Mouse (Mus musculus) midbrain, embryonic 13.5 days (tissue): ENCODE results near the gene Ttf2. TPM values are rescaled to one million over a fixed set of nuclear protein-coding genes. Genes with fewer than 3 reads are reported as not detected.

Experiments used
- ATAC-seq: fragments of 200-750 bp; cut with Nextera tagmentation; 2 replicates; pipeline ENCODE4 v1.8.0; 2017; ENCODE audit warnings: mild to moderate bottlenecking, moderate TSS enrichment, moderate library complexity
- H3K27ac ChIP-seq: fragments of 300-500 bp; sonication (generic); 2 replicates; pipeline ENCODE4 v1.5.1; 2015; ENCODE audit warnings: inconsistent platforms, mild to moderate bottlenecking, moderate library complexity
- H3K27me3 ChIP-seq: fragments of 300-500 bp; sonication (generic); 2 replicates; pipeline ENCODE4 v1.6.1; 2015; ENCODE audit warnings: mild to moderate bottlenecking, inconsistent platforms
- H3K36me3 ChIP-seq: fragments of 300-500 bp; sonication (generic); 2 replicates; pipeline ENCODE4 v1.6.1; 2015; ENCODE audit warnings: mild to moderate bottlenecking, inconsistent platforms
- H3K4me1 ChIP-seq: fragments of 300-500 bp; sonication (generic); replicated peaks from 2 replicates; pipeline ENCODE4 v1.6.1; 2015; ENCODE audit warnings: inconsistent platforms
- H3K4me2 ChIP-seq: fragments of 300-500 bp; sonication (generic); replicated peaks from 2 replicates; pipeline ENCODE4 v1.6.1; 2015; ENCODE audit warnings: moderate library complexity, mild to moderate bottlenecking, inconsistent platforms
- H3K4me3 ChIP-seq: fragments of 300-500 bp; sonication (generic); replicated peaks from 2 replicates; pipeline ENCODE4 v1.5.1; 2015; ENCODE audit warnings: mild to moderate bottlenecking, inconsistent platforms
- H3K9ac ChIP-seq: fragments of 300-500 bp; sonication (generic); replicated peaks from 2 replicates; pipeline ENCODE4 v1.6.1; 2015; ENCODE audit warnings: mild to moderate bottlenecking, inconsistent platforms
- H3K9me3 ChIP-seq: fragments of 300-500 bp; sonication (generic); 2 replicates; pipeline ENCODE4 v1.6.1; 2016; ENCODE audit warnings: mild to moderate bottlenecking, inconsistent platforms
- WGBS: fragments of 180-500 bp; shearing (Covaris S2); methylation state at CpG from one replicate; pipeline ENCODE4 v1.1.7; 2015; 5-methylcytosine and 5-hydroxymethylcytosine counted together
- polyA plus RNA-seq: library from polyadenylated mRNA; unstranded; fragments of >200 nt; fragmentation: Nextera tagmentation; extraction: Ambion mirVana; gene quantifications from 2 replicates; pipeline ENCODE4 v1.2.1, GENCODE M21; 2015

Ttf2 gene
- polyA plus RNA-seq, 1 experiment from 2014 or later: 8.3 TPM

- Histone ChIP-seq H3K27ac (no peak overlapping the region), H3K9ac (no peak overlapping the region), H3K36me3 (peaks cover 52% of the 10 kb centered on the region), H3K27me3 (no peaks in the 10 kb centered on the region), H3K4me1 (no peaks in the 10 kb centered on the region), H3K4me3 (no peak overlapping the region), H3K4me2 (no peak overlapping the region), H3K9me3 (no peaks in the 10 kb centered on the region)
- no peak for ATAC-seq
- 94% methylated on average over 7 of the region's 7 CpGs for WGBS
Measured at GRCm38 (mm10) chr3:100961501-100961900, 8.0 kb downstream of the Ttf2 start.

- H3K27me3 ChIP-seq: no peaks in the 10 kb centered on the region
- 89% methylated on average over 5 of the region's 5 CpGs for WGBS
- H3K4me1 ChIP-seq: no peaks in the 10 kb centered on the region
- peaks cover 55% of the 10 kb centered on the region for H3K36me3 ChIP-seq
- H3K4me3 ChIP-seq: no peak overlapping the region
- H3K4me2 ChIP-seq: no peak overlapping the region
- no peak overlapping the region for H3K9ac ChIP-seq
- no peak overlapping the region for H3K27ac ChIP-seq
- no peaks in the 10 kb centered on the region for H3K9me3 ChIP-seq
- ATAC-seq: no peak
Measured at GRCm38 (mm10) chr3:100961007-100961406, 8.5 kb downstream of the Ttf2 start.

- Histone ChIP-seq H3K27ac (no peak overlapping the region), H3K9ac (no peak overlapping the region), H3K4me1 (no peaks in the 10 kb centered on the region), H3K9me3 (no peaks in the 10 kb centered on the region), H3K27me3 (no peaks in the 10 kb centered on the region), H3K36me3 (peaks cover 62% of the 10 kb centered on the region), H3K4me3 (no peak overlapping the region), H3K4me2 (no peak overlapping the region)
- no peak for ATAC-seq
Measured at GRCm38 (mm10) chr3:100954616-100955015, 14.8 kb downstream of the Ttf2 start.

- no peak for ATAC-seq
- no peaks in the 10 kb centered on the region for H3K4me1 ChIP-seq
- no peak overlapping the region for H3K9ac ChIP-seq
- H3K27me3 ChIP-seq: no peaks in the 10 kb centered on the region
- 95% methylated on average over 4 of the region's 4 CpGs for WGBS
- H3K4me2 ChIP-seq: no peak overlapping the region
- H3K4me3 ChIP-seq: no peak overlapping the region
- H3K36me3 ChIP-seq: peaks cover 57% of the 10 kb centered on the region
- H3K9me3 ChIP-seq: no peaks in the 10 kb centered on the region
- no peak overlapping the region for H3K27ac ChIP-seq
Measured at GRCm38 (mm10) chr3:100951531-100951930, 17.9 kb downstream of the Ttf2 start.

DNA sequence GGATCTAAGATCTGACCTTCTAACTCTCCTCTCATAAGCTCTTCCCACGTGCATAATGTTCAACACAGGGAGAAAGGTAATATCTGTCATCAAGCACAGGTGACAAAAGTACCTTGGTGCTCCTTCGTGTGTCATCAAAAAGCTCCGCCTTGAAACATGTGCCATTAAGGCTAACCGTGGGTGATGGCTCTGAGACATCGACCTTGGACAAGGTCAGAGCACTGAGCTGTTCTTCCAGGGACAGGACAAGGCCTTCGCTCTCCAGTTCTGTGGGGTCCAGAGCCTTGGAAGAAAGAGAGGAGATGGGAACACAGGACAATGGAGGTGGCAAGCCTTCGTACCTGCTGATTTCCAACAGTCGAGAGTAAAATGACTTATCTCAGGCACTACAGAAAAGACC, 22.2 kb downstream of the Ttf2 start:
- no peak overlapping the region for H3K27ac ChIP-seq
- no peak overlapping the region for H3K4me2 ChIP-seq
- H3K9me3 ChIP-seq: no peaks in the 10 kb centered on the region
- 94% methylated on average over 8 of the region's 8 CpGs for WGBS
- ATAC-seq: no peak
- no peak overlapping the region for H3K4me3 ChIP-seq
- H3K4me1 ChIP-seq: no peaks in the 10 kb centered on the region
- no peaks in the 10 kb centered on the region for H3K27me3 ChIP-seq
- H3K9ac ChIP-seq: no peak overlapping the region
- peaks cover 72% of the 10 kb centered on the region for H3K36me3 ChIP-seq

DNA sequence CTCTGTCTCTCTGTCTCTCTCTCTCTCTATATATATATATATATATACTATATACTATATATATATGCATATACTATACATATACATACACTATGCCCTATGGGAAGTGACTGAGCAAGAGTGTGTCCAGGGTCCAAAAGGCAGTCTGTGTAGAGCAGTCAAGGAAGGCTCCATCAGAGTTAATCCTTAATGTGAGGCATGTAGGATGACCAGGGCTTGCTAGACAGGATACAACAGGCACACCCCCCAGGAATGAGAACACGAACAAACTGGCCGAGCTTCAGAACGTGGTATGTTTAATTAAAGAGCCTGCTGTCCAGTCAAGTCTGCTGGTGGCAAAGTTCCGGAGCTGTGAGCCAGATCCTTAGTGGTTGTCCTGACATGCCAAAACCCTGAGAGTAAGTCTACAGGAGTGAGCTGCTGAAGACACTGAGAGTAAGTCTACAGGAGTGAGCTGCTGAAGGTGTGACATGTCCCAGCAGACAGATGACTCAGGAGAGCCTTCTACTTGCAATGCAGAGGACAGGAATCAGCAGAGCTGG, 28.9 kb downstream of the Ttf2 start:
- H3K4me2 ChIP-seq: no peak overlapping the region
- H3K36me3 ChIP-seq: peaks cover 74% of the 10 kb centered on the region
- no peak overlapping the region for H3K4me3 ChIP-seq
- WGBS: 91% methylated on average over 4 of the region's 4 CpGs
- no peaks in the 10 kb centered on the region for H3K27me3 ChIP-seq
- H3K9me3 ChIP-seq: no peaks in the 10 kb centered on the region
- H3K4me1 ChIP-seq: no peaks in the 10 kb centered on the region
- H3K9ac ChIP-seq: no peak overlapping the region
- no peak for ATAC-seq
- no peak overlapping the region for H3K27ac ChIP-seq

DNA sequence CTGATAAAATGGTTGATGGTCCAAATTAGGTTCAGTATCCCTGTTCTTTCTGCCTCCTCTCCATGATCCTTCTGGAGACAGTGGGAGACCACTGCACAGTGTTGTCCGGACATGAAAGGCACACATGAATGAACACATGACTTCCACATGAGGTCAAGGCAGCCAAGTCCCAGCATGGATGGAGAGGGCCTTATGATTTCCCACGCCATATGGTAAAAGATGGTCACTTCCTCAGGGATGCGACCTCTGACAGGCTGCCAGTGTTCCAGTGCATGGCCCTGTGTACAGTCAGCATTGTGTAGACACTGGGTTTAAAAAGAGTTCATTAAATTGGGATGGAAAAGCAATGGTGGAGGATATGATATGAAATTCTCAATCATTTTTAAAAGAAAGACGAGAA, 31.3 kb downstream of the Ttf2 start:
- WGBS: 95% methylated on average over 4 of the region's 4 CpGs
- Histone ChIP-seq H3K27me3 (no peaks in the 10 kb centered on the region), H3K4me1 (no peaks in the 10 kb centered on the region), H3K27ac (no peak overlapping the region), H3K9ac (no peak overlapping the region), H3K4me3 (no peak overlapping the region), H3K36me3 (peaks cover 76% of the 10 kb centered on the region), H3K4me2 (no peak overlapping the region), H3K9me3 (no peaks in the 10 kb centered on the region)
- no peak for ATAC-seq

- Histone ChIP-seq H3K4me3 (no peak overlapping the region), H3K4me2 (no peak overlapping the region), H3K27me3 (no peaks in the 10 kb centered on the region), H3K4me1 (no peaks in the 10 kb centered on the region), H3K9me3 (no peaks in the 10 kb centered on the region), H3K27ac (no peak overlapping the region), H3K36me3 (peaks cover 83% of the 10 kb centered on the region), H3K9ac (no peak overlapping the region)
- ATAC-seq: no peak
- WGBS: 94% methylated on average over 6 of the region's 6 CpGs
Measured at GRCm38 (mm10) chr3:100936201-100936600, 33.3 kb downstream of the Ttf2 start.

DNA sequence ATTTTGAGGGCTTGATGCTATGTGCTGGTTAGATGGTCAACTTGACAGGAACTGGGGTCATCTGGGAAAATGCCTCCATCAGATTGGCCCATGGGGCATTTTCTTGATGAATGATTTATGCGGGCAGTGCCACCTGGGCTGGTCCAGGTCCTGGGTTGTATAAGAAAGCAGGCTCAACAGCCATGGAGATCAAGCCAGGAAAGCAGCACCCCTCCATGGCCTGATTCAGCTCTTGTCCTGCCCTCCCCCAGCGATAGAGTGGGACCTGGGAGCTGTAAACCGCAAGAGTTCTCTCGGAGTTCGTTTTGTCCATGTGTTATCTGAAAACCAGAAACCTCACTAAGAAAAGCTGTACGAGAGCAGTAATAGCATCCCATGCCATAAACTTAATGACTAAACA, 33.9 kb downstream of the Ttf2 start:
- 92% methylated on average over 6 of the region's 6 CpGs for WGBS
- Histone ChIP-seq H3K27me3 (no peaks in the 10 kb centered on the region), H3K36me3 (peaks cover 85% of the 10 kb centered on the region), H3K4me3 (no peak overlapping the region), H3K4me1 (no peaks in the 10 kb centered on the region), H3K9me3 (no peaks in the 10 kb centered on the region), H3K9ac (no peak overlapping the region), H3K4me2 (no peak overlapping the region), H3K27ac (no peak overlapping the region)
- no peak for ATAC-seq

DNA sequence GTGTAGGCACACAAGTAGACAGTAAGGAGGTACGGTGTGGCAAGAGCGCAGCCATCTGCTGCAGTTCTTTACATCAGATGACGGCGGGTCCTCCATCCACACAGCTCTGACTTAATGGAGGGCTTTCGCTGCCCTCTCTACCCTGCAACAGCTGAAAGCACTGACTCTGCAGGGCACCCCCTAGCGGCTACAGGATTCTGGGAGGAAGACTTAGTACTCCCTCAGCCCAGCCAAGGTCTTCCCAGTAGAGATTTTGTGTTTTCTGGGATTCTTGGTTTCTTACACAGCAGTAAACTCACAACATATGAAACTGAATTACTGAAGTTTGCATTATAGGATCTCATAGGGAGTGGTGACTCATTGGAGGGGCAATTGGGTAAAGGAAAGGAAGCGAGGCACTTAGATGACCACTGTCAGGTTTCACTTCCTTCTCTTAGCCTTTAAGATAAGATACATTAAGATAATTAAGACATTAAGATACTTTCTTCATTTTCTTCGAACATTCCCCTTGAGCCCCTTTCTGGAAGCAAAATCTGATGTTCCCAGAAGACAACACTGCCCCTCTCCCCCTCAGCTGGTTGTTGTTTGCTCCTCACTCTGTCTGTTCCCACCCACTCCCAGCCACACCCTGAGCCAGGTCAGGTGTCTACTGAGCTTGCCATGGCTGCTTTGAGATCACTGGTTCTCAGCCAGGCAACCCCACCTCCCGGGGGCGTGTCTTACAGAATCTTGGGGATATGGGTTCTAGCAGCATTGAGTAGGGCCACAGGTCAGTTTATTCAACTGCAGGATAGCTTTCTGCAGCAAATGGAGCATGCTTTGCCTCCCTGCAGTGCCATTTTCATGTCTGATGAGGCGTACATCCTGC, 37.2 kb downstream of the Ttf2 start:
- no peak overlapping the region for H3K27ac ChIP-seq
- 0 out of 2 replicates have a peak, but pooled peaks cover 4% of the 10 kb centered on the region for H3K4me1 ChIP-seq
- no peaks in the 10 kb centered on the region for H3K9me3 ChIP-seq
- ATAC-seq: no peak
- no peak overlapping the region for H3K4me2 ChIP-seq
- H3K4me3 ChIP-seq: no peak overlapping the region
- no peak overlapping the region for H3K9ac ChIP-seq
- peaks cover 89% of the 10 kb centered on the region for H3K36me3 ChIP-seq
- no peaks in the 10 kb centered on the region for H3K27me3 ChIP-seq
- WGBS: 75% methylated on average over 11 of the region's 11 CpGs

- Histone ChIP-seq H3K27me3 (no peaks in the 10 kb centered on the region), H3K9me3 (no peaks in the 10 kb centered on the region), H3K4me3 (no peak overlapping the region), H3K4me2 (no peak overlapping the region), H3K27ac (no peak overlapping the region), H3K36me3 (peaks cover 88% of the 10 kb centered on the region), H3K9ac (no peak overlapping the region), H3K4me1 (peaks cover 11% of the 10 kb centered on the region)
- ATAC-seq: no peak
- WGBS: 94% methylated on average over 23 of the region's 23 CpGs
Measured at GRCm38 (mm10) chr3:100931332-100932076, 38.0 kb downstream of the Ttf2 start.

GRCm38 (mm10) chr3:100925176-100925575, 44.3 kb downstream of the Ttf2 start:
- no peaks in the 10 kb centered on the region for H3K9me3 ChIP-seq
- peaks cover 56% of the 10 kb centered on the region for H3K4me1 ChIP-seq
- ATAC-seq: no peak
- H3K4me3 ChIP-seq: no peak overlapping the region
- no peaks in the 10 kb centered on the region for H3K27me3 ChIP-seq
- H3K36me3 ChIP-seq: peaks cover 40% of the 10 kb centered on the region
- no peak overlapping the region for H3K27ac ChIP-seq
- 83% methylated on average over 16 of the region's 16 CpGs for WGBS
- no peak overlapping the region for H3K9ac ChIP-seq
- no peak overlapping the region for H3K4me2 ChIP-seq
